Mouse (Mus musculus) liver, embryonic 14.5 days (tissue): ENCODE measurements at regions not wholly inside any gene's neighbourhood (a gene's known extent, or its start where the extent isn't known, plus 50 kb on each side); places are given as distances from the start of the nearest gene placed in this dataset.

Experiments
- CTCF ChIP-seq: IDR thresholded peaks from 2 replicates; pipeline ENCODE4 v1.5.1; 2016; ENCODE audit warnings: antibody characterized with exemption, low read depth, control low read depth
- EP300 ChIP-seq: IDR thresholded peaks from 2 replicates; pipeline ENCODE4 v1.6.1; 2016; ENCODE audit warnings: antibody characterized with exemption, low read depth

DNA sequence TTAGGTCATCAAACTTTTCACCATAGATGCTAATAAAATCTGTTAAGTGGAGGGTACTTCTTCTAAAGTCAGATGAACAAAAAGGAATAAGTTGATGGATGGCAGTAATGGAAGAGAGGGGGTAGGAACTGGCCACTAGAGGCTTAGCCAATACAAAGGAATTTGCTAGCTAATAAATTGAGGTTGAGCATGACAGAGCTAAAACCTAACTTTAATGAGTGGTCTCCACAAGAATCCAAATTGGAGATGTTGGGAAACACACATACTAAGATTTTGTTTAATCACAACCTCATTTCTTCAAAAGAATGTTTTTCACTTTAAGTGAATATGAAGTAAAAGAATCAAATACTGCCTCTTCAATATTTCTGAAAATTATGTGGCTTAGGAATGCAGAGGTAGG lies 414.0 kb upstream of the Gm9747 start:
- TF ChIP-seq CTCF (no peak), EP300 (no peak)
